Mouse (Mus musculus) CH12.LX (cell line): ENCODE measurements at regions not wholly inside any gene's neighbourhood (a gene's known extent, or its start where the extent isn't known, plus 50 kb on each side); places are given as distances from the start of the nearest gene placed in this dataset.

ENCODE experiments used
- DNase-seq: peaks from one replicate; pipeline ENCODE4 v3.0.0-alpha.2; 2013; ENCODE audit errors: extremely low read depth
- H3K27ac ChIP-seq: 2 replicates; pipeline ENCODE4 v1.5.1; 2012; ENCODE audit warnings: low read depth, mild to moderate bottlenecking, control low read depth, moderate library complexity; ENCODE audit not compliant: insufficient read depth
- H3K27me3 ChIP-seq: replicated peaks from 2 replicates; pipeline ENCODE3; 2012; ENCODE audit warnings: inconsistent platforms
- H3K36me3 ChIP-seq, 2 experiments: replicated peaks in 1 of 2; 2 replicates each; pipeline versions ENCODE3 to v1.6.1; 2012; ENCODE audit warnings: inconsistent platforms in 1 of 2, low read length in 1 of 2, mild to moderate bottlenecking in 1 of 2, mixed read lengths in 1 of 2, moderate library complexity in 1 of 2; ENCODE audit not compliant: control insufficient read depth in 1 of 2, insufficient read depth in 1 of 2
- H3K4me1 ChIP-seq, 2 experiments: 2 replicates each; pipeline ENCODE4 v1.6.1; 2012; ENCODE audit warnings: inconsistent platforms in 1 of 2, moderate library complexity in 1 of 2; ENCODE audit not compliant: insufficient read depth in 2 of 2, control insufficient read depth in 1 of 2
- H3K4me2 ChIP-seq: 2 replicates; pipeline ENCODE4 v1.6.1; 2012; ENCODE audit warnings: low read depth, mild to moderate bottlenecking, control low read depth; ENCODE audit not compliant: poor library complexity, insufficient read depth, severe bottlenecking
- H3K4me3 ChIP-seq, 3 experiments: fragments of 150-350 bp in 1 of 3; sonication (generic) in 1 of 3; replicated peaks in 1 of 3; 2 replicates each; pipeline versions ENCODE3 to v1.5.1; 2011 to 2012; ENCODE audit warnings: low read depth in 2 of 3, low read length in 2 of 3, mild to moderate bottlenecking in 2 of 3, moderate library complexity in 2 of 3, control low read depth in 1 of 3, improper control_type of control experiment in 1 of 3, inconsistent platforms in 1 of 3, mixed read lengths in 1 of 3; ENCODE audit not compliant: poor library complexity in 1 of 3
- H3K79me2 ChIP-seq: replicated peaks from 2 replicates; pipeline ENCODE4 v1.6.1; 2012; ENCODE audit warnings: mild to moderate bottlenecking, moderate library complexity; ENCODE audit not compliant: control insufficient read depth, poor library complexity, insufficient read depth, severe bottlenecking; ENCODE audit errors: extremely low read depth
- H3K9ac ChIP-seq: 2 replicates; pipeline ENCODE4 v1.6.1; 2012; ENCODE audit warnings: low read depth, mild to moderate bottlenecking, control low read depth, moderate library complexity; ENCODE audit not compliant: insufficient read depth
- H3K9me3 ChIP-seq: replicated peaks from 2 replicates; pipeline ENCODE3; 2012; ENCODE audit warnings: low read length, inconsistent platforms, mixed read lengths
- BHLHE40 ChIP-seq: IDR thresholded peaks from 2 replicates; pipeline ENCODE4 v1.6.1; 2011; ENCODE audit warnings: mild to moderate bottlenecking, low read depth, low read length, improper control_type of control experiment
- CHD1 ChIP-seq: IDR thresholded peaks from 2 replicates; pipeline ENCODE4 v1.6.1; 2012; ENCODE audit warnings: low read depth, low read length, improper control_type of control experiment, inconsistent platforms
- E2F4 ChIP-seq: IDR thresholded peaks from 2 replicates; pipeline ENCODE4 v1.6.1; 2011; ENCODE audit warnings: low read depth, low read length, improper control_type of control experiment; ENCODE audit not compliant: insufficient replicate concordance
- EP300 ChIP-seq: IDR thresholded peaks from 2 replicates; pipeline ENCODE4 v1.6.1; 2011; ENCODE audit warnings: low read length, improper control_type of control experiment
- ETS1 ChIP-seq: conservative IDR thresholded peaks from 2 replicates; pipeline ENCODE4 v1.6.1; 2012; ENCODE audit warnings: low read depth, mild to moderate bottlenecking, inconsistent platforms, low read length, improper control_type of control experiment, moderate library complexity
- GABPA ChIP-seq: IDR thresholded peaks from 2 replicates; pipeline ENCODE4 v1.6.1; 2012; ENCODE audit warnings: low read depth, low read length, improper control_type of control experiment, inconsistent platforms; ENCODE audit not compliant: insufficient replicate concordance
- HCFC1 ChIP-seq: IDR thresholded peaks from 2 replicates; pipeline ENCODE4 v1.6.1; 2012; ENCODE audit warnings: low read depth, mild to moderate bottlenecking, inconsistent platforms, low read length, improper control_type of control experiment
- JUND ChIP-seq: conservative IDR thresholded peaks from 2 replicates; pipeline ENCODE4 v1.6.1; 2011; ENCODE audit warnings: low read depth, low read length, improper control_type of control experiment
- MEF2A ChIP-seq: IDR thresholded peaks from 2 replicates; pipeline ENCODE4 v1.6.1; 2014; ENCODE audit warnings: low read depth, mild to moderate bottlenecking, inconsistent platforms, low read length, improper control_type of control experiment, borderline replicate concordance
- MXI1 ChIP-seq: IDR thresholded peaks from 2 replicates; pipeline ENCODE4 v1.6.1; 2011; ENCODE audit warnings: mild to moderate bottlenecking, low read depth, low read length, improper control_type of control experiment
- NELFE ChIP-seq: IDR thresholded peaks from 2 replicates; pipeline ENCODE4 v1.6.1; 2011; ENCODE audit warnings: low read depth, low read length, improper control_type of control experiment
- SIN3A ChIP-seq: IDR thresholded peaks from 2 replicates; pipeline ENCODE4 v1.6.1; 2012; ENCODE audit warnings: low read length, improper control_type of control experiment, inconsistent platforms
- TBP ChIP-seq: conservative IDR thresholded peaks from 2 replicates; pipeline ENCODE4 v1.6.1; 2011; ENCODE audit warnings: low read depth, low read length, improper control_type of control experiment
- USF1 ChIP-seq: IDR thresholded peaks from 2 replicates; pipeline ENCODE4 v1.6.1; 2014; ENCODE audit warnings: low read depth, mild to moderate bottlenecking, inconsistent platforms, low read length, improper control_type of control experiment
- ZMIZ1 ChIP-seq: IDR thresholded peaks from 2 replicates; pipeline ENCODE4 v1.6.1; 2012; ENCODE audit warnings: low read depth, mild to moderate bottlenecking, inconsistent platforms, low read length, improper control_type of control experiment
- dilution Hi-C: fragments of 300-500 bp; cut with MboI; formaldehyde crosslinking; loops from 2 replicates; pipeline ENCODE4 v1.14.3; 2020; ENCODE audit warnings: low sequenced_read_pairs; ENCODE audit not compliant: extremely low pct_unique_long_range_greater_than_20kb, extremely low pct_ligation_motif_present
- in situ Hi-C: fragments of 300-500 bp; cut with MboI; formaldehyde crosslinking; loops from 3 replicates; pipeline ENCODE4 v1.14.3; 2019; ENCODE audit warnings: low sequenced_read_pairs, low pct_ligation_motif_present, low pct_unique_long_range_greater_than_20kb, mixed read lengths

GRCm38 (mm10) chr16:24255037-24255436 is 138.3 kb upstream of the Lpp start:
- Histone ChIP-seq H3K9me3 (no peaks in the 10 kb centered on the region), H3K4me2 (no peak overlapping the region), H3K36me3 (no peaks in the 10 kb centered on the region), H3K79me2 (no peaks in the 10 kb centered on the region), H3K27me3 (peaks cover 2% of the 10 kb centered on the region), H3K4me1 (no peaks in the 10 kb centered on the region), H3K27ac (no peak overlapping the region), H3K4me3 (no peak overlapping the region), H3K9ac (no peak overlapping the region)
- no peak for DNase-seq
- TF ChIP-seq SIN3A (no peak), MEF2A (no peak), TBP (no peak)
- dilution Hi-C loops: no loop called here
- in situ Hi-C loops: no loop called here

GRCm38 (mm10) chr16:24254590-24254989 is 138.7 kb upstream of the Lpp start:
- no peak for TF ChIP-seq ETS1
- TF ChIP-seq BHLHE40: no peak
- TF ChIP-seq E2F4: no peak
- TF ChIP-seq ZMIZ1: no peak
- no peak for TF ChIP-seq MXI1
- dilution Hi-C loops: no loop called here

GRCm38 (mm10) chr16:24254143-24254542 is 139.2 kb upstream of the Lpp start:
- H3K4me3 ChIP-seq: no peak overlapping the region
- no peaks in the 10 kb centered on the region for H3K79me2 ChIP-seq
- H3K4me2 ChIP-seq: no peak overlapping the region
- peaks cover 2% of the 10 kb centered on the region for H3K27me3 ChIP-seq
- TF ChIP-seq HCFC1: no peak
- TF ChIP-seq MEF2A: no peak
- TF ChIP-seq CHD1: no peak
- TF ChIP-seq USF1: no peak
- TF ChIP-seq GABPA: no peak
- no peak for TF ChIP-seq JUND
- no peak for TF ChIP-seq NELFE
- TF ChIP-seq E2F4: no peak
- no peak for TF ChIP-seq EP300
- TF ChIP-seq, all 38 proteins: peak for 0
- Histone ChIP-seq H3K9ac (no peak overlapping the region), H3K36me3 (no peaks in the 10 kb centered on the region), H3K9me3 (no peaks in the 10 kb centered on the region), H3K4me1 (no peaks in the 10 kb centered on the region), H3K27ac (no peak overlapping the region)
- no peak for DNase-seq
- in situ Hi-C loops: no loop called here
- dilution Hi-C loops: no loop called here

More at GRCm38 (mm10) chr16:24254590-24254989, 138.7 kb upstream of the Lpp start:
- Histone ChIP-seq H3K27ac (no peak overlapping the region), H3K4me3 (no peak overlapping the region), H3K9ac (no peak overlapping the region), H3K27me3 (peaks cover 2% of the 10 kb centered on the region), H3K4me1 (no peaks in the 10 kb centered on the region), H3K36me3 (no peaks in the 10 kb centered on the region), H3K4me2 (no peak overlapping the region), H3K9me3 (no peaks in the 10 kb centered on the region), H3K79me2 (no peaks in the 10 kb centered on the region)
- no peak for DNase-seq
- in situ Hi-C loops: no loop called here
